Mouse (Mus musculus): ENCODE results near the gene Mast4. TPM values are rescaled to one million over a fixed set of nuclear protein-coding genes. Genes with fewer than 3 reads are reported as not detected.

The Mast4 gene
- total RNA-seq, 1 experiment from 2014 or later, result 4.1 TPM

DNA sequence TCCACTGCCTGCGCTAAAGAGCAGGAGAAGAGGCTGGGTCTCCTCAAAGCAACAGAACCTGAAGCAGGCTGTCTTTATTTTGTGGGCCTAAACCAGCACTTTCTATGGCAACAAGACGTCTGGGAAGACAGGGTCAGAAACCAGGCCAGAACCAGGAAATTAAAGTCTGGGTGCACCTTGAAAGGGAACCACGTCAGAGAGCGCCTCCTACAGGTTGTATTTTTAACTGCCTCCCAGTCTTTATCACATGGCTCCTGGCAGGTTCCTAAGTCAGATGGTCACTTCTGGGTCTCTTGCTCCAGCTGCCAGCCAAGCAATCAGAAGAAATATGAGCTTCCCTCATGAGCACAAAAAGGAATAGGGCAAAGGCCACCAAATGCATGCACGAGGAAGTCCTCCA is 304.9 kb downstream of the Mast4 start:
- no peak for ATAC-seq (replicated peaks; ENCODE audit: insufficient number of reproducible peaks, low FRiP score, low TSS enrichment, poor library complexity, severe bottlenecking)

DNA sequence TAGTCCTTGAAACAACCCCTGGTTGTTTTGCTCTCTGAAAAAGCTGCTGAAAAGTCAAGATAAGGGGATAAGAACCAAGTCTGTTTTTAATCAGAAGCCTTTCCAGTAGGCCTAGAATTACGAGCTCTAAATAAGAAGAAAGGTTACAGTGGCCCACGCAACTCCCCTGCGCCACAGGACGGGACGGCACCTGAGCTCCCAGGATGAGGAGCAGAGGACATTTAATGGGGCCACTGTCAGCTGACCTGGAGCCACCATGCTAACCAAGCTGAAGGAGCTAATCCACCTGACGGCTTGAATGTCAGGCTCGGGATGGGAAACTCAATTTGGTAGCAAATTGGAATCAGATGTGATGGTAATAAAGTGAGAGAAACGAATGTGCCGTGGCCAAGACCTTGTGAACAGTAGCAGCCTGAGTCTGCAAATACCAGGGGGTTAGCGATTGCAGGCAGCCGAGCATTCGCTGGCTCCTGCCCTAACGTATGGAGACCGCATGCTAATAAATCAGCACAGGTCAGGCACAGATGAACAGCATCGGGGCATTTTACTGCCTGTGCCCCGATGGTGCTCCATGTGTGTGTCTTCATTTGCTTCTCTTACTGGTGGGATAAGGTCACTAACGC is 306.7 kb downstream of the Mast4 start:
- ATAC-seq (replicated peaks; ENCODE audit: insufficient number of reproducible peaks, low FRiP score, low TSS enrichment, poor library complexity, severe bottlenecking), result no peak

DNA sequence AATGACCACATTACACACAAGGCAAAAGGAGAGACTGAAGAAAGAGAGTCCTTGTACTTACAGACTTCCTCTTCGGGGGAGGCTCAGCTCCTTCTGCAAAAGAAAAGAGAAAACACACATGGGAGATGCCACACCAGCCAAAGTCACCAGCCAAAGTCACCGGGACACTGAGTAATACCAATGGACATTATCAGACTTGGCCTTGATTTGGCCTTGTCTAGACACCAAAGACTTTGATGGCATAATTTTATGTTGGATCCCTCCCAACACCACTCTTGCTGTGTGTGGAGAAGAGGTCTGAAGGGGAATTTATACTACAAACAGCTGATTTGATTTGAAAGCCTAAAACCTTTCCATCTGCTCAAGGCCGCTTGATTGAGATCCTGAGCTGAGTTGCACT is 308.8 kb downstream of the Mast4 start:
- no peak for ATAC-seq (replicated peaks; ENCODE audit: insufficient number of reproducible peaks, low FRiP score, low TSS enrichment, poor library complexity, severe bottlenecking)

DNA sequence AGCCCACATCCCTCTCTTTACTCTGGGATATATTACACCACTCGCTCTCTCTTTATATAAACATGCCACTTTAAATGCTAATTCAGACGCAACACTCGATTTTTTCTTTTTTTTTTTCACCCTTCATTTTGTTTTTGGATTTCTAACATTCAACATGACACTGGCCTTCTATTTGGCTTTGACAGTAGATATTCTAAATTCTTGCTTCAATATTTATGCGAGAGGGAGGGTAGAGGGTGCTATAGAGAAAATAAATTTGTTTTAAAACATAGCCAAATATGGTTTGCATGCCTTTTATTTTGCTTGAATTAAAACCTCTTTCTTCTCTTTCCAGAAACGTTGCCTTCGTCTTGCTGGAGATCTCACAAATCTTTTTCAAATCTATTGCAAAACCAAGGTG is 315.8 kb downstream of the Mast4 start:
- no peak for ATAC-seq (replicated peaks; ENCODE audit: insufficient number of reproducible peaks, low FRiP score, low TSS enrichment, poor library complexity, severe bottlenecking)

DNA sequence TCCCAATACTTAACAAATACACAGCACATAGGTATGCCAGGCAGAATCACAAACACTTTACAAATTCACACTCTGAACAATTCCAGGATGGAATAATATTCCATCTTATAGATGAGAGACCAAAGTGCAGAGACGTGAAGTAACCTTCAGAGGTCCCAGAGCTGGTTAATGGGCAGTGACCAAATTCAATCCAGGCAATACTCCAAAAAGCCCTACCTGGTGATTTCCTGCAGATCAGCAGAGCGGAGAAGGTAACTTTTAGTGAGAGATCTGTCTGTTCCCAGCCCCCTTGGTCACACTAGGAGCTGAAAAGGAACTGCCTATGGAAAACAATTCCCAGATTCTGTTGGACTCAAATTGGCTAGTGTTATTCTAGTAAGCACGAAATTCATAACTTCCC is 316.6 kb downstream of the Mast4 start:
- ATAC-seq (replicated peaks; ENCODE audit: insufficient number of reproducible peaks, low FRiP score, low TSS enrichment, poor library complexity, severe bottlenecking), result no peak

DNA sequence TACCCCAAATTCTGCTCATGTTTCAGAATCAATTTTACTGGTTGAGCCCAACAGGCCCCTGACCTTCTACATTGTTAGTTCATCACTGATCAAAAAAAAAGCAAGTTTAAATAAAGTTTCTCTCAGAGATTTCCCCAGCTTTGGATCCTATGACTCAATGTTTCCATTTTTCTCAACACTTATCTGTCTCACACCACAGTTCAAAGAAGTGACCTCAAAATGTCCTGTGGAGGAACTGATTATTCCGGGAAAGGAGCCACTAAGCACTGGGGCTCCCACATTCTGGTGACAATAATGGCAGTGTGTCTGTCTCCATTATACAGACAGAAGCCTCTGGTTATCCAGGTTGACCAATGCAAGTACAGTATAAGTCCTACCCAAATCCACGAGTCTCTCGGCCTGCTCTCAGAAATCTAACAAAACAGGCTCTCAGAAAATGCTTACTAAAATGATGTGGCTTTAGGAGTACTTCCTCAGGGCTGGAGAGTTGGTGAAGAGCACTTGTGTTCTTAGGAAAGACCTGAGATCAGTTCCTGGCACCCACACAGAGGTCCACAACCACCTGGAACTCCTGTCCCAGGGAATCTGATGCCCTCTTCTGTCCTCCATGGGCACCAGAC is 319.1 kb downstream of the Mast4 start:
- no peak for ATAC-seq (replicated peaks; ENCODE audit: insufficient number of reproducible peaks, low FRiP score, low TSS enrichment, poor library complexity, severe bottlenecking)

DNA sequence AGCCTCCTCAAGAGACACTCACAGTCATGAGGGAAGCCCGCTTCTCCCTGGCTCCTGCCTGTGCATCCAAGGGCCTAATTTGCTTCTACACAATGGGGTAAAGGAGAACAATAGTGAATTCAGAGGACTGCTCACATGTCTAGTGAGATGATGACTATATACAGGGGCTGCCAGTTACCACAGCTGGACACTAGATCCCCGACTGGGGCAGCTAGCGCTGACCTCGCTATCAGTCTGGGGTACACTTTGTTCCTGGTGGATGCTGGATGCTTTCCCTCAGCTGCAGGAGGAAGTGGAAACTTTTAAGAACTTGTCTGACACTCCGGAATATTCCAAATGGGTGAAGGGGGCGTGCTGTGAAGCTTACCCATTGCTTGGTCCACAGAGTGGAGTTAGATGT is 319.7 kb downstream of the Mast4 start:
- ATAC-seq (replicated peaks; ENCODE audit: insufficient number of reproducible peaks, low FRiP score, low TSS enrichment, poor library complexity, severe bottlenecking), result no peak

DNA sequence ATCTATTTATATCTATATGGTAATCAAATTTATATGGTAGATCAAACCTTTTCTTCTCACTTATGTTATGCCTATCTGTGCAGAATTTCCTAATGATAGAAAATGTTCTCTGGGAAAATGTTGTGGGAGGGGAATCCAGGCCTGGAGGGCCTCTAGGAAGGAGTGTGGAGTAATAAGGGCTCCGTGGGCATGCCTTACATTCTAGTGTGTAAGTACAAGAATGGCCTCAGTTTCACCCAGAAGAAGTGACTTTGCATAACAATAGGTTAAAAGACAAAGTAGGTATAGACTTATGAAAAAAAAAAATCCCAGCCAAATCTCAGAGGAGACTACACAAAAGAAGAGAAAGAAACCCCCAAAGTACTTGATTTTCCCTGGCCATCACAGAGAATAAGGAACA is 320.1 kb downstream of the Mast4 start:
- no peak for ATAC-seq (replicated peaks; ENCODE audit: insufficient number of reproducible peaks, low FRiP score, low TSS enrichment, poor library complexity, severe bottlenecking)

DNA sequence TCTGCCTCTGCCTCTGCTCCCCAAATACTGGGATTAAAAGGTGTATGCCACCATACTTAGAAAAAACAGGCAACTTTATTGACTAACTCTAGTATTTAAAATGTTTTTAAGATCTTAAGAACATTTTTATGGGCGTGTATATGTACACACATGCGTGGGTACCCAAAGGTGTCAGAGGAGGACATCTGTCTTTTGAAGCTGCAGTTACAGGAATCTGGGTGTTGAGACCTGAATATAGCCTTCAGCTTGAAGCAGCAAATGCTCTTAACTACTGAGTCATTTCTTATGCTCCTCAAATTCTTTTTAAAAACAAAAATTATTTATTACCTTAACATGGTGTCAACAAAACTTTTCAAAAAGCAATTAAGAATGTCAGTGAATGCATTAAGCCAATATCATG is 329.1 kb downstream of the Mast4 start:
- no peak for ATAC-seq (replicated peaks; ENCODE audit: insufficient number of reproducible peaks, low FRiP score, low TSS enrichment, poor library complexity, severe bottlenecking)

DNA sequence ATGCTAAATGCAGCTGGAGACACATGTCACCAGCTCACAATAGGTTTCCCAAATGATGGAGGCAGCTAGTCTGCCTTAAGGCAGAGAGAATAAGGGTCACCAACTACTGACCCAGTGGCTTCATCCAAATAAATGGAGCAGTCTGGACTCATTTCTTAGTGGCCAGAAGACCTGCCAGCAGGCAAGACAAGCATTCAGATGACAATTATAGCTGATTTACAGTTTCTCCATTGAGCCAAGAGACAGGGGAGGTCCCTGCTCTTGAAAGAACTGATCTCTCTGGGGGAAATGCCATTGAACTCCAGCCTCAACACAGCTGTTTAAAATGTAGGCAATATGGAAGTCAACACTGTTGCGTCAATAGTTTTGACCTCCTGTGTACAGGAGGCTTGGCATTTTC is 332.5 kb downstream of the Mast4 start:
- no peak for ATAC-seq (replicated peaks; ENCODE audit: insufficient number of reproducible peaks, low FRiP score, low TSS enrichment, poor library complexity, severe bottlenecking)

DNA sequence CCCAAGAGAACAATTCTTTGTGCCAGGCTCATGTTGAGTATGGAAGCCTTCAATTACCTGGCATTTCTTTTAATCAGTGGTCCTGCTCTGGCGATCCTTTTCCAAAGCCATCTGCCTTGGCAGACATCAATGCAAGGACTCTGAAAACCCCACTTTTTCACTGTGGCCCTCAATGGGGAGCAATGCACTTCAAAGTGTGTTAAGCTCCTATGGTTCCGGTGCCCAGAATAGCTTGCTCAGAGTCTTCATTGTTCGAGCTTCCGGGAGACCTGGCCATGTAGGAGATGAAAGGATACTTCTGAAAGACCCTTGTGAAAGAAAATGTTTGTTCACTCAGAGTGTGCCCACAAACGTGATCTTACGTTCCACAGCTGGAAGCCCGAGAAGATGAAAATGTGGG is 333.4 kb downstream of the Mast4 start:
- no peak for ATAC-seq (replicated peaks; ENCODE audit: insufficient number of reproducible peaks, low FRiP score, low TSS enrichment, poor library complexity, severe bottlenecking)

DNA sequence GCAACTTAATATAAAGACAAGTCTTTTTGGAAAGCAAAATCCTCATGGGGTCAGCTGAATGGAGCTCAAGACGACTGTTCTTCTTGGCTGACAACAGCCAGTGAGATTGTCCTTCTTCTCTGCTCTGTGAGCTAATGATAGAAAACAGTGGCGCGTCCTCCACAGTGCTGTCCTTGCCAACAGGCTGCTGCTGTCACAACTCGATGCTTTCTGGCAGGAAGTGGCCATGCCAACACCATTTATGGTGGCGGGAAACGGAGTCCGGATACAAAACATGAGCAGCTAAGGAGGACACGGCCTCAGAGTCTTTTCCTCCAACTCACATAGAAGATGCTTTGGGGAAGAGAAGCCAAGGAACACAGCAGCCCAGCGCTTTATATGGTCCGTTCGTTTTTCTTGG is 340.2 kb downstream of the Mast4 start:
- no peak for ATAC-seq (replicated peaks; ENCODE audit: insufficient number of reproducible peaks, low FRiP score, low TSS enrichment, poor library complexity, severe bottlenecking)

DNA sequence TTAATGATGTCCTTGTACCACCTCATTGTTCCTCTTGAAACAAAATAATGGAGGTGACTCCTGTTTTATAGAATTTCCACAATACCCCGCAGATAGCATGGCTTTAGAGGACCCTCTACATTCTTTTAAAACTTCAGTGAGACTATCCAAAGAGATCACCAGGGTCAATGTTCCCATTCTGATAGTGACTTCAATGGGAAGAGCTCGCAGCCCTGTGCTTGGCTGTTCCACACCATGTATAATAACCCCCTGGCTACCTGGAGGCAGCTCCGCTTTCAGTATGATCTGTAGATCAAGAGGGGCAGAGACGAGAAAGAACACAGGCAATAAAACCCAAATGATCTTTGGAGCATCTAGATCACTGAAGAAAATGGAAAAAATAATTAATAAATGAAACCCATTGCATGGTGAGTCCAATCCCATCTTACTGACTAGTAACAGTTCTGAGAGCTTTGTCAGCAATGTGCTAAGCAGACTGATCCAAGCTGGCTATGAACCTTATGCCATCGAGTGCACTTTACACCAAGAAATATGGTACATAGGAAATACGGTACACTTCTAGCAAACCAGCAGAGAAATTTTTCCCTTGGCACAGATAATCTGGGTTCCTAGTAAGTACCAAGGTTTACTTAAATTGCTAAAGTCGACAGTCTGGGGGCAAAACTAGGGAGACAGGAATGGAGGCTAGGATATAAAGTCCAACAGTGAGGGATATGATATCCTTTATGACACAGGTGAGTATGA is 341.4 kb downstream of the Mast4 start:
- no peak for ATAC-seq (replicated peaks; ENCODE audit: insufficient number of reproducible peaks, low FRiP score, low TSS enrichment, poor library complexity, severe bottlenecking)

DNA sequence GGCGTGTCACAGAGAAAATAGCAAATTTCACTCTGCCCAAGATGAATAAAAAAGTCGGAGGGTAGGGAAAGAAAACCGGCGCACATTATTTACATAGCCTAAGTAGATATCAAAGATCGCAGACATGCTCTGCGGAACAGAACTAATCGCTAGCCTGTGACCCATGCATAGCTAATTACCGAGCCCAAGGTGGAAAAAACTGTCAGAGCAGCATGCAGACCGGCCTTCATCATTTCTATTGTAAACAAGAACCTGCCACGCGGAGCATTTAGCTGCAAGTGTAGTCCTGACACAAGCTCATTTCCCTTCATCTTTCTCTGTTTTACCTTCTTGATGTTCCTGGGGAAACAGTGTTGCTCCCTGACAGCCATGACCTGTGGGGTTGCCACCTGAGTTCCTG is 342.4 kb downstream of the Mast4 start:
- no peak for ATAC-seq (replicated peaks; ENCODE audit: insufficient number of reproducible peaks, low FRiP score, low TSS enrichment, poor library complexity, severe bottlenecking)

DNA sequence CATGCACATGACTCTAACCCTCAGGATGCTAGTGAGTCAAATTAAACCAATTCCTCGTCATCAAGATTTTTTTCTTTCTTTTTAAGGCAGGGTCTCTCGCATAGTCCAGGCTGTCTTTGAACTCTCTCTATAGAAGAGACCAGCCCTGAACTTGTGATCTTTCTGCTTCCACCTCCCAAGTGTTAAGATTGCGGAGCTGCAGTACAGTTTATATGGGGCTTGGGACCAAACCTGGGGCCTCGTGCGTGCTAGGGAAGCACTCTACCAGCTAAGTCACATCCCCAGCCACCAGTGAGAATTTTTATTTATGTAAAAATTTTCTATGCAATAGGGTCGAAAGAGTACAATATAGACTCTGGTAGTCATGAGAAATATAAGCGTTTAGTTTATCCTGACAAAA is 343.1 kb downstream of the Mast4 start:
- no peak for ATAC-seq (replicated peaks; ENCODE audit: insufficient number of reproducible peaks, low FRiP score, low TSS enrichment, poor library complexity, severe bottlenecking)

DNA sequence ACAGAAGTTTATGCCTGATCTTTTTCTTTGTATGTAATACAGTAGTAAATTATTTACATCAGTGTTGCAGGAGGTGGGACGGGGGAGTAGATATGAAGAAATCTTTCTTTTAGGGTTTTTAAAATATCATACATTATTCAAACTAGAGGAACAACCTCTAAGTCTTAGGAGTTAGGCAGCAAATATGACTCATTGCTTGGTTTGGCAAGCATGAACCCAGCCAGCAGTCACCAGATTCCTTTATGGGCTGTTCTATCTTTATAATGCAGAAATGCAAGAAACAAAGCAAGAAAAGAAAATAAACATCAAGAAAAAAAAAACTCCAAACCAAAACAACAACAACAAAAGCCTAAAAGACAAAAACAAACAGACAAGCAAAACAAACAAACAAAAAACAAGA is 344.2 kb downstream of the Mast4 start:
- ATAC-seq (replicated peaks; ENCODE audit: insufficient number of reproducible peaks, low FRiP score, low TSS enrichment, poor library complexity, severe bottlenecking), result no peak

DNA sequence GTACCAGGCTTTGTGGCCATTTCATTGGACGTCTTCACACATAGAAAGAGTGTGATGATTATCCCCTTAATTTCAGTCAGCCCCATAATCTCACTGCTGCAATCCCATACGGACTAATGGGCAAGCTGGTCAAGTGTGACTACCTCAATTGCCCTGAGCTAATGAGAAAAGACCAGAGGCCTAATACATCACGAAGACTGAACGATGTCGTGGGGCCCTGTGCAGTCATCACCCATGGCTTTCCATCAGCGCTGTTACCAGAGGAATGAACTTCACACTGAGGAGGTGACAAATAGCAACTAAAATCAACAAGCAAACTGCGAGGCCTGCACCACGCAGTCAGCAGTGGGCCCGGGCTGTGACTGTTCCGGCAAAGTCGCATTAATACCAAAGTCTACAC is 344.7 kb downstream of the Mast4 start:
- ATAC-seq (replicated peaks; ENCODE audit: insufficient number of reproducible peaks, low FRiP score, low TSS enrichment, poor library complexity, severe bottlenecking), result no peak

DNA sequence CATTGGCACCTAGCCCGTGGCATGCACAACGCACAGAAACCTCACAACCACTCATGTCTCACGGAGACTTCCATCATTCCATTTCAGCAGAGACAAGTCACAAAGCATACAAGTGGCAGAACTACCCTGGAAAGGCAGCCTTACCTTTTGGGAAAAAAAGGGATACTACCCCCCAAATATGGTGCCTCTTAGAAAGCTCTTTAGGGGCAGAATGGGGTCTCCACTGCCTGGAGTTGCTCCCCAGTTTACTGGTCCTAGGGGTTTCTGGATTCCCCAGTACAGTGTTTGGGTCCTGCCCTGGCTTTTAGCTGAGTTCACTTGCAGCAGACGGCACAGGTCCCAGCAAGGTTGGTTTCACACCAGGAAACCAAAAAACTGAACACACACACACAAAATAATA is 345.3 kb downstream of the Mast4 start:
- no peak for ATAC-seq (replicated peaks; ENCODE audit: insufficient number of reproducible peaks, low FRiP score, low TSS enrichment, poor library complexity, severe bottlenecking)

DNA sequence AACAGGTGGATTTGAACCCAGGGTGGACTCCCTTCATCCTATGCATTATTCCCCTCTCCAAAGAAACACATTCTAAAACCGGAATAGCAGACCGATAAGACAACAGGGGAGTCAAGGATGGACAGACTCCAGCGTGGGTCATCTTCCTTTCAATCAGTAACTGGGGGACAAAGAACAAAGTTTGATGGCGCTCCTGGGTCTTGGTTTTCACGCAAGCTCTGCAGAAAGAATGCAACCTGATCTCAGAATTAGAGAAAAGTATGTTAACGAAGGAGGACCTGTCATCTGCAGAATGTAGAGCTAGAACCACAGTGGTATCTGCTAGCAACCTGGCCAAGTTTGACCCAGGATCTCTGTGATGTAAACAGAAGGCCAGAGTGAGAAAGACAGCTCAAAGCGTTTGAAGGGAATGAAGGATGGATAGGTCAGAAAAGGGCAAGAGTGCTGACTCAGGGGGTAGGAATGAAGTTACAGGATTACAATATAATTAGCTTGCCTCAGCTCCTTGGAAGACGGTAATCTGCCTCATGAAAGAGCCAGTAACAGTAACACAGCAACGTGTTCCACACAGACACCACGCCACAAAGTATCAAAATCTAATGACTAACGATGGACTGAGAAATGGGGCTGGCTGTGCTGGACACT is 345.9 kb downstream of the Mast4 start:
- ATAC-seq (replicated peaks; ENCODE audit: insufficient number of reproducible peaks, low FRiP score, low TSS enrichment, poor library complexity, severe bottlenecking), result no peak

DNA sequence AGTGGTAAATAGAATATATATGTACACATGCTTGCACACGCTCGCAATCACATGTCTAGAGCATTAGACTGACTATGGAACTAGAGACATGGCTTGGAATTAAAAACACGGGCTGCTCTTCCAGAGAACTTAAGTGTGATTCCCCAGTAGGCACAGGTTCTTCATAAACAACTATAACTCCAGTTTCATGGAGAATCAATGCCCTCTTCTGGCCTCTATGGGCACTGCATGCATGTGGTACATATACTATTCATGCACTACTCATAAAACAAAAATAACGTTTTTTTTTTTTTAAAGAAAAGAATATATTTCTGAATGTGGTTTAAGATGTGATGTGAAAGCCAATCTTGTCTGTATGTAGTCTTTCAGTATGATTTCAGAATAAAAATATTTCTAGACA is 349.7 kb downstream of the Mast4 start:
- no peak for ATAC-seq (replicated peaks; ENCODE audit: insufficient number of reproducible peaks, low FRiP score, low TSS enrichment, poor library complexity, severe bottlenecking)

Data from monocyte, adult 5-6 weeks (primary cell).